Mouse (Mus musculus): Measurements from ENCODE around the gene Ell. TPM values are rescaled to one million over a fixed set of nuclear protein-coding genes. Genes with fewer than 3 reads are reported as not detected.

Gene Ell
- polyA plus RNA-seq, 1 experiment from 2014 or later: 15.4 TPM

DNA sequence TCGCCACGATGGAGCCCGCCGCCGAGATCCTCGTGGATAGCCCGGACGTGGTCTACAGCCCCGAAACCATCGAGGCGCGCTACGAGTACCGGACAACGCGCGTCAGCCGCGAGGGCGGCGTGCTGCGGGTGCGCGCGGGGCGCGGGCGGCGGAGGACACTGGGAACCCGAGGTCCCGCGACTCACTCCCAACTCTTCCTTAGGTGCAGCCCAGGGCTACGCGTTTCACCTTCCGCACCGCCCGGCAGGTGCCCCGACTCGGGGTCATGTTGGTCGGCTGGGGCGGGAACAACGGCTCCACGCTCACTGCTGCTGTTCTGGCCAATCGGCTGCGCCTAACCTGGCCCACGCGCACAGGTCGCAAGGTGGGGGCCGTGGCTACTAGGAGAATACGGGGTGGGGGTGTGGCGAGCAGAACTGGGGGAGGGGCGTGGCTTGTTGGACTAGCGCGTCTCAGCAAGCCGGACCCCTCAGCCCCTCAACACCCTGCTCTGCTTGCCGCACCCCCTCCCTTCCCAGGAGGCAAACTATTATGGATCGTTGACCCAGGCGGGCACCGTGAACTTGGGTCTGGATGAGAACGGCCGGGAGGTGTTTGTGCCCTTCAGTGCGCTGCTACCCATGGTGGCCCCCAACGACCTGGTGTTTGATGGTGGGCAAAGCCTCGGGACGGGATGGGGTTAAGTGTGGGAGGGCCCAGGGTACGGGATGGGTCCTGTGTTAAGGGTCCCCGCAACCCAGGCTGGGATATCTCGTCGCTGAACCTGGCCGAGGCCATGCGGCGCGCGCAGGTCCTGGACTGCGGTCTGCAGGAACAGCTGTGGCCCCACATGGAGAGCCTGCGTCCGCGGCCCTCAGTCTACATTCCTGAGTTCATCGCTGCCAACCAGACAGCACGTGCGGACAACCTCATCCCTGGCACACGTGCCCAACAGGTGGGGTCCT lies 55.6 kb downstream of the Ell start:
- Histone ChIP-seq H3K9me3 (ENCODE audit: control insufficient read depth, low read length) (no peaks in the 10 kb centered on the region), H3K4me2 (replicated peaks; ENCODE audit: low read depth, low read length) (peak overlapping the region; percentile 99), H3K27me3 (ENCODE audit: control insufficient read depth, insufficient read depth, low read length) (peaks cover 10% of the 10 kb centered on the region; the same call in 1 of the 2 replicates), H3K4me3 (ENCODE audit: low read depth, low read length) (peak overlapping the region; percentile 48), H3K27ac (ENCODE audit: low read depth, low read length) (peak overlapping the region; percentile 71; the same call in 1 of the 2 replicates), H3K4me1 (replicated peaks; ENCODE audit: control insufficient read depth, insufficient read depth, low read length) (peaks cover 27% of the 10 kb centered on the region), H3K36me3 (ENCODE audit: control insufficient read depth, insufficient read depth, low read length) (0 out of 2 replicates have a peak, but pooled peaks cover 2% of the 10 kb centered on the region), H3K9ac (ENCODE audit: low read depth, low read length) (peak overlapping the region; percentile 64)
- 9% methylated on average over 82 of the region's 82 CpGs for WGBS
- ATAC-seq (ENCODE audit: low FRiP score): peak; percentile 23
- DNase-seq (ENCODE audit: low spot score): peak; percentile 56

DNA sequence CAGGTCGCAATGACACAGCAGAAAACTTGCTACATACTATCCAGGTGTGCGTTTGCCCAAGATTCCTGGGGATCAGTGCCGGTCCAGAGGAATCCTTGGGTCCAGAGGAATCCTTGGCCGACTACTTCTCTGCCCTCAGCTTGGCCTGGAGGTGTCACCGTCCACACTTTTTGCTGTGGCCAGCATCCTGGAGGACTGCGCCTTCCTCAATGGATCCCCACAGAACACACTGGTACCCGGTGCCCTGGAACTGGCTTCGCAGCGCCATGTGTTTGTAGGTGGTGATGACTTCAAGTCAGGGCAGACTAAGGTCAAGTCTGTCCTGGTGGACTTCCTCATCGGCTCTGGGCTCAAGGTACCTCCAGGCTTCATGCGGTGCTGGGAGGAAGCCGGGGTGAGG lies 56.6 kb downstream of the Ell start:
- Histone ChIP-seq H3K9me3 (ENCODE audit: control insufficient read depth, low read length) (no peaks in the 10 kb centered on the region), H3K36me3 (ENCODE audit: control insufficient read depth, insufficient read depth, low read length) (0 out of 2 replicates have a peak, but pooled peaks cover 2% of the 10 kb centered on the region), H3K4me3 (ENCODE audit: low read depth, low read length) (no peak overlapping the region), H3K27ac (ENCODE audit: low read depth, low read length) (no peak overlapping the region), H3K4me1 (replicated peaks; ENCODE audit: control insufficient read depth, insufficient read depth, low read length) (peaks cover 36% of the 10 kb centered on the region), H3K27me3 (ENCODE audit: control insufficient read depth, insufficient read depth, low read length) (peaks cover 10% of the 10 kb centered on the region; the same call in 1 of the 2 replicates), H3K4me2 (replicated peaks; ENCODE audit: low read depth, low read length) (peak overlapping the region; percentile 99; the same call in 1 of the 2 replicates), H3K9ac (ENCODE audit: low read depth, low read length) (no peak overlapping the region)
- WGBS: 92% methylated on average over 12 of the region's 12 CpGs
- ATAC-seq (ENCODE audit: low FRiP score) (no peak), DNase-seq (ENCODE audit: low spot score) (no peak)

DNA sequence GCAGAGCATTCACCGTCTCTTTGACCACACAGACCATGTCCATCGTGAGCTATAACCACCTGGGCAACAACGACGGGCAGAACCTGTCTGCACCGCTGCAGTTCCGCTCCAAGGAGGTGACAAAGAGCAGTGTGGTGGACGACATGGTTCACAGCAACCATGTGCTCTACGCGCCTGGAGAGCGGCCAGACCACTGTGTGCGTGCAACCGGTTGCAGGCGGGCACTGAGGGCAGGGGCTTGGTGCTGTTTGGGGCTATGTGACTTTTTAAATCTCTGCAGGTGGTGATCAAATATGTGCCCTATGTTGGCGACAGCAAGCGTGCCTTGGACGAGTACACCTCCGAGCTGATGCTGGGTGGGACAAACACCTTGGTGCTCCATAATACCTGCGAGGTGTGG lies 57.0 kb downstream of the Ell start:
- no peak overlapping the region for H3K4me2 ChIP-seq (replicated peaks; ENCODE audit: low read depth, low read length)
- H3K4me3 ChIP-seq (ENCODE audit: low read depth, low read length): no peak overlapping the region
- no peaks in the 10 kb centered on the region for H3K9me3 ChIP-seq (ENCODE audit: control insufficient read depth, low read length)
- no peak overlapping the region for H3K9ac ChIP-seq (ENCODE audit: low read depth, low read length)
- H3K27me3 ChIP-seq (ENCODE audit: control insufficient read depth, insufficient read depth, low read length): peaks cover 10% of the 10 kb centered on the region; the same call in 1 of the 2 replicates
- H3K4me1 ChIP-seq (replicated peaks; ENCODE audit: control insufficient read depth, insufficient read depth, low read length): peaks cover 37% of the 10 kb centered on the region
- H3K27ac ChIP-seq (ENCODE audit: low read depth, low read length): no peak overlapping the region
- 97% methylated on average over 18 of the region's 18 CpGs for WGBS
- DNase-seq (ENCODE audit: low spot score): no peak
- 0 out of 2 replicates have a peak, but pooled peaks cover 2% of the 10 kb centered on the region for H3K36me3 ChIP-seq (ENCODE audit: control insufficient read depth, insufficient read depth, low read length)
- no peak for ATAC-seq (ENCODE audit: low FRiP score)

DNA sequence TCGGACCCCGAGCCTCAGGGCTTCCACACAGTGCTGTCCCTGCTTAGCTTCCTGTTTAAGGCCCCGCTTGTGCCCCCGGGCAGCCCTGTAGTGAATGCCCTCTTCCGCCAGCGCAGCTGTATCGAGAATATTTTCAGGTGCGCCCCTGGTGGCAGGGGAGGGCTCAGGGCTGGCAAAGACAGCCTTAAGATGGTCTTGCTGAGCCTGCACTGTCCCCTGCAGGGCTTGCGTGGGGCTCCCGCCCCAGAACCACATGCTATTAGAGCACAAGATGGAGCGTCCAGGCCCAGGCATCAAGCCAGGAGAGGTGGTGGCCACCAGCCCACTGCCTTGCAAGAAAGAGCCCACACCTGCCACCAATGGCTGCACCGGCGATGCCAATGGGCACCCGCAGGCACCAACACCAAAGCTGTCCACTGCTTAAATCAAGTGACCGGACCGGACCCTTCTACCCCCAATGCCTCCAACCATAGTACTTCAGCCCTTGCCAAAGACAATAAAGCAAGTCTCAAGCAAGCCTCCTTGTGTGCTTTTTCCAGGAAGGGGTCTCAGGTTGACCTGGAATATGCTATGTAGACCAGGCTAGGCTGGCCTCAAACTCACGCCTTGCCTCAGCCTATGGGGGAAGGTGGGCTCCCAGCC lies 57.6 kb downstream of the Ell start:
- DNase-seq (ENCODE audit: low spot score) (peak; percentile 40), ATAC-seq (ENCODE audit: low FRiP score) (no peak)
- Histone ChIP-seq H3K9me3 (ENCODE audit: control insufficient read depth, low read length) (no peaks in the 10 kb centered on the region), H3K27me3 (ENCODE audit: control insufficient read depth, insufficient read depth, low read length) (peaks cover 10% of the 10 kb centered on the region; the same call in 1 of the 2 replicates), H3K36me3 (ENCODE audit: control insufficient read depth, insufficient read depth, low read length) (0 out of 2 replicates have a peak, but pooled peaks cover 2% of the 10 kb centered on the region), H3K27ac (ENCODE audit: low read depth, low read length) (no peak overlapping the region), H3K9ac (ENCODE audit: low read depth, low read length) (no peak overlapping the region), H3K4me1 (replicated peaks; ENCODE audit: control insufficient read depth, insufficient read depth, low read length) (peaks cover 37% of the 10 kb centered on the region), H3K4me3 (ENCODE audit: low read depth, low read length) (peak overlapping the region; percentile 42), H3K4me2 (replicated peaks; ENCODE audit: low read depth, low read length) (no peak overlapping the region)
- WGBS: 87% methylated on average over 17 of the region's 17 CpGs

DNA sequence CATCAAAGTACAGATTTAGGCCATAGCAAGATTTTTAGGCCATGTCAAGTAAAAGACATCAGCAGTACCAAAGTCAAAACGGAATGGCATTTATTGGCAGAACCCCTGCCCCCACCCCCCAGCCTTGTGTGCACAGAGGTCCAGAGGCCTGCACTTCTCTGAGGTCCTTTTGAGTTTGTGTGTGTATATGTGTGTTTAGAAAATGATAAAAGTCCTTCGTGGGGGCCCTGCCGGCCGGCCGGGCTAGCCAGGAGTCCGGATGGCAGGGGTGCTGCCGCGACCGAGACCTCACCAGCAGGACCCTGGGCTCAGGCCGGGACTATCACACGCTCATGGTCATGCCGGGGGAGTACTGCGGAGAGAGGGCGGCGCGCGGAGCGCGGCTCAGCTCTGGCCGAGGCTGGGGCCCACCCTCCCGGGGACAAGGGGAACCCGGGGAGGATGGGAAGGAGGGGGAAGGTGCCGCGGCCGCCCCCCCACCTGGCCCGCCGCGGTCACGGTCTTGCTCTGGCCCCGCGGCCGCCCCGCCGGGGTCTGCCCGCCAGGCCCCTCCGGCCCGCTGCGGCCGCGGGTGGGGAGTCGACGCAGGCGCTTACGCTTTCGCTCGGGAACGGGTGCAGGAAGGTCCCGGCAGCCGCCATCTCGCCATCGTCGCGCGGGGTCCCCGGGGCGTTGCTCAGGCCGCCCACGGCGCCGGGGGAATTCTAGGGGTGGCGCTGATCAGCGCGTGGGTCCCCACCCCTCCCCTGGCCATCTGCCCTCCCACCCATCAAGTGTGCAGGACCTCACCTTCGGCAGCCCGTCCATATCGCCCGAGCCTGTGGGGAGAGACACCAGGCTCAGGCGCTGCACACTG lies 58.4 kb downstream of the Ell start:
- DNase-seq (ENCODE audit: low spot score) (peak; percentile 37), ATAC-seq (ENCODE audit: low FRiP score) (peak; percentile 2; the same call in 1 of the 2 replicates)
- Histone ChIP-seq H3K4me3 (ENCODE audit: low read depth, low read length) (peak overlapping the region; percentile 42), H3K27ac (ENCODE audit: low read depth, low read length) (peak overlapping the region; percentile 37; the same call in 1 of the 2 replicates), H3K36me3 (ENCODE audit: control insufficient read depth, insufficient read depth, low read length) (0 out of 2 replicates have a peak, but pooled peaks cover 2% of the 10 kb centered on the region), H3K4me1 (replicated peaks; ENCODE audit: control insufficient read depth, insufficient read depth, low read length) (peaks cover 37% of the 10 kb centered on the region), H3K4me2 (replicated peaks; ENCODE audit: low read depth, low read length) (peak overlapping the region; percentile 91), H3K9ac (ENCODE audit: low read depth, low read length) (peak overlapping the region; percentile 75), H3K9me3 (ENCODE audit: control insufficient read depth, low read length) (no peaks in the 10 kb centered on the region), H3K27me3 (ENCODE audit: control insufficient read depth, insufficient read depth, low read length) (peaks cover 10% of the 10 kb centered on the region; the same call in 1 of the 2 replicates)
- WGBS: 5% methylated on average over 64 of the region's 68 CpGs

DNA sequence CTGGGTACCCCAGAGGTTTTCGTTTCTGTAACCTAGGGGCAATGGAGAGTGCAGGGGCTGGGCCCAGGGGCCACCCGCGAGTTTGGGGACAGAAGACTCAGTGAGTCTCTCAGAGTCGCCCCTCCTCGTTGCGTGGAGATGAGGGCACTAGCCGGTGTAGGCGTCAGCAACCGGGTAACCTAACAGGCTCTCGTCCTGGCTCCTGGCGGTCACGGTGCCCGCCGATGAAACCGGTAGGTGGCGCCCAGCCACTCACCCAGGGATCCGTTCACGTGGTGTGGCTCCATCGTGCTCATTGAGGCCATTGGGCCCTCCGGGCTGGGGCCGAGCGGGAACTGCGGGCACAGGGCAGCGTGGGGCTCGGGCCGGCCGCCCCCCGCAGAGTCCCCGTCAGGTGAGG lies 59.0 kb downstream of the Ell start:
- WGBS: 2% methylated on average over 29 of the region's 29 CpGs
- peak; percentile 46; the same call in 1 of the 2 replicates for ATAC-seq (ENCODE audit: low FRiP score)
- peak; percentile 87 for DNase-seq (ENCODE audit: low spot score)
- peak overlapping the region; percentile 75 for H3K9ac ChIP-seq (ENCODE audit: low read depth, low read length)
- peak overlapping the region; percentile 37; the same call in 1 of the 2 replicates for H3K27ac ChIP-seq (ENCODE audit: low read depth, low read length)
- 0 out of 2 replicates have a peak, but pooled peaks cover 2% of the 10 kb centered on the region for H3K36me3 ChIP-seq (ENCODE audit: control insufficient read depth, insufficient read depth, low read length)
- H3K27me3 ChIP-seq (ENCODE audit: control insufficient read depth, insufficient read depth, low read length): peaks cover 10% of the 10 kb centered on the region; the same call in 1 of the 2 replicates
- H3K4me3 ChIP-seq (ENCODE audit: low read depth, low read length): peak overlapping the region; percentile 42
- peaks cover 34% of the 10 kb centered on the region for H3K4me1 ChIP-seq (replicated peaks; ENCODE audit: control insufficient read depth, insufficient read depth, low read length)
- no peaks in the 10 kb centered on the region for H3K9me3 ChIP-seq (ENCODE audit: control insufficient read depth, low read length)
- peak overlapping the region; percentile 91 for H3K4me2 ChIP-seq (replicated peaks; ENCODE audit: low read depth, low read length)

DNA sequence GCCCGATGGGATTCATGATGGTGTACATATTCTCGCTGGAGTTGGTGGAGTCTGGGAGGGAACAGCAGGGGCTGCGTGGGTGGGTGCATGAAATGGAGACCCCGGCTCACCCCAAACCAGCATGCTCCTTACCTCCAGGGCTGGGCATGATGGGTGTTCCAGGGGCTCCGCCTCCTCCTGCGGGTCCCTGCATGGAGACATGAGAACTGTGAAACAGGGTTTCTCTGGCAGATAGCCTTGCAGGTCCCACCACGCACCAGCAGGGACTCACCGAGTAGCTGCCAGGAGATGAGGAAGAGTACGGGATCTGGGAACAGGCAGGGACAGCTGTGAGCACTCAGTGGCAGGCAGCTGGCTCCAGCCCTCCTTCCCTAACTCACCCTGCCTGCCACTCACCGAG lies 59.5 kb downstream of the Ell start:
- Histone ChIP-seq H3K4me1 (replicated peaks; ENCODE audit: control insufficient read depth, insufficient read depth, low read length) (peaks cover 34% of the 10 kb centered on the region), H3K36me3 (ENCODE audit: control insufficient read depth, insufficient read depth, low read length) (0 out of 2 replicates have a peak, but pooled peaks cover 2% of the 10 kb centered on the region), H3K9me3 (ENCODE audit: control insufficient read depth, low read length) (no peaks in the 10 kb centered on the region), H3K4me3 (ENCODE audit: low read depth, low read length) (peak overlapping the region; percentile 42; the same call in 1 of the 2 replicates), H3K9ac (ENCODE audit: low read depth, low read length) (no peak overlapping the region), H3K27ac (ENCODE audit: low read depth, low read length) (0 out of 2 replicates have a peak overlapping the region, but pooled peaks have one; percentile 37), H3K27me3 (ENCODE audit: control insufficient read depth, insufficient read depth, low read length) (peaks cover 10% of the 10 kb centered on the region; the same call in 1 of the 2 replicates), H3K4me2 (replicated peaks; ENCODE audit: low read depth, low read length) (peak overlapping the region; percentile 91)
- DNase-seq (ENCODE audit: low spot score) (peak; percentile 47), ATAC-seq (ENCODE audit: low FRiP score) (no peak)
- 16% methylated on average over 10 of the region's 10 CpGs for WGBS

All from hindbrain, embryonic 11.5 days (tissue).